Mouse (Mus musculus) thymus, postnatal 4 days (tissue): ENCODE measurements around the gene Zdhhc3.

ENCODE experiments used
- DNase-seq: peaks from one replicate; pipeline ENCODE4 v3.0.0; 2021

Gene Zdhhc3

DNA sequence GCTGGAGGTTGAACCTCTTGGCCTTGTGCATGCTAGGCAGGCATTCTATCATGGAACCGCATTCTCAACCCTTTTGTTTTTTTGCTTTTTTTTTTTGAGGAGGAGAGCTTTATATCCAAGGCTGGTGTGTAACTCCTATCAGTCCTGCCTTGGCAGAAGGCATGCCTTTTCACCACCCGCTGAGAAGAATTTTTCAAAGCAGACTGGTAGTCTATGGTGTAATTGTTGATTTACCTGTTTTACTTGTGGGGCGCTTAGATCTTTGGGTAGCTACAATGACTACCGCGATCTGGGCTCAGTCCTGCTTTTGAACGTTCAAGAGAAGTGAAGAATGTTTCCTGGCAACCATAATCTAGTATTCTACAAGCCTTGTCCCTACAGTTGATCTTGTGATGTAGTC lies 926 bp upstream of the Zdhhc3 start:
- no peak for DNase-seq

DNA sequence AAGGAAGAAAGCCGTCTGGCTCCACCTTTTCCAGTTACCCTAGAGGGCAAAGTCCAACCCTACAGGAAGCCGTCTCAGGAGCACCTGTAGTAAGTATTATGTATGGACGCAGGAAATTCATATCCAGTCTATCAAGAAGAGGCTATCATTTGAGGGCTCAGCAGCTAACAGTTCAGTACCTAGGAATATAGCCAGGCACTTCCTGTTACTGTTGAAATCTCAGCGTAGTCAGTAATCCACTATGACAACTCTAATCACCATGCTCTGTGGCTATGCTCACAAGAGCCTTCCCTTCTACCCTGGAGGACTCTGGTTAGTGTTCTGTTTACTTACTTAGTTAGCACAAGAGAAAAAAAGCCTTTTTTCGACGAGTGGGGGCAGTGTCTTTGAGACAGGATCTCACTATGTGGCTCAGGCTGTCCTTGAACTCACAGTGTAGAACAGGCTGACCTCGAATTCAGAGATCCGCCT lies 1.2 kb downstream of the Zdhhc3 start:
- peak; percentile 19 for DNase-seq

- no peak for DNase-seq
Measured at GRCm38 (mm10) chr9:123109188-123109587, 3.8 kb downstream of the Zdhhc3 start.

DNA sequence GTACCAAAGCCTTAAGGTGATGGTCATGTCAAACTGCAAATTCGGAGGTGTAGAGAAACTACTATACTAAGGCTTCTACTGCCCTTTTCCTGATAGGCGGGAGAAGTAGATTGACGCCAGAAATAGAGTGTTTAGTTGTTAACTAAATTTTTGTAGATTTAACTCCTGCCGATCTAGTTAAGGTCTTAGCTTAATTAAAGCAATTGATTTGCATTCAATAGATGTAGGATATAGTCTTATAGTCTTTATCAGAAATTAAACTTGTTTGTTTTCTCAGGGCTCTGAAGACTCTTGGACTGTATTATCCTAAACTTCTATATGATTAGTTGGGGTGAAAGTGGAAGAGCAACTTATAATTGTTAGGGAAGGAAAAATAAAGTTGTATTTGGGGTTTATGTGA lies 5.8 kb downstream of the Zdhhc3 start:
- DNase-seq: no peak

DNA sequence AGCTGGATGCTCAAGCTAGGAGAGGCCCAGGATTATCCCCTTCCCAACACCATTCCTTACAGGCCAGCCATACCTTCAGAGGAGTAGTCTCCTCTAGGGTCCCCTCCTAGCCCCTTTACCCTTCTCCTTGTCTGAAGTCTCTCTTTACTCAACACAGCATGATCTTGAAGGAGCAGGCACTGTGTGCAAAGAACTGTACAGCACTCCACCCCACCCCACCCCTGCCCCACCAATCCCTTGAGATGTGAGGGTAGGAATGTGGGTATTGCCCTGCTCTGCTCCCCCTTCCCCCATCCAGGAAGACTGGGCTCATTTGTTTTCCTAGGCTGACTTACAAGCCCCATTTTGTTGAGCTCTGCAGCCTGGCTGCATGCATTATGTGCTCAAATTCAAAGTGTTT lies 8.6 kb downstream of the Zdhhc3 start:
- DNase-seq: no peak

GRCm38 (mm10) chr9:123103425-123103824 lies 9.6 kb downstream of the Zdhhc3 start:
- DNase-seq: no peak

DNA sequence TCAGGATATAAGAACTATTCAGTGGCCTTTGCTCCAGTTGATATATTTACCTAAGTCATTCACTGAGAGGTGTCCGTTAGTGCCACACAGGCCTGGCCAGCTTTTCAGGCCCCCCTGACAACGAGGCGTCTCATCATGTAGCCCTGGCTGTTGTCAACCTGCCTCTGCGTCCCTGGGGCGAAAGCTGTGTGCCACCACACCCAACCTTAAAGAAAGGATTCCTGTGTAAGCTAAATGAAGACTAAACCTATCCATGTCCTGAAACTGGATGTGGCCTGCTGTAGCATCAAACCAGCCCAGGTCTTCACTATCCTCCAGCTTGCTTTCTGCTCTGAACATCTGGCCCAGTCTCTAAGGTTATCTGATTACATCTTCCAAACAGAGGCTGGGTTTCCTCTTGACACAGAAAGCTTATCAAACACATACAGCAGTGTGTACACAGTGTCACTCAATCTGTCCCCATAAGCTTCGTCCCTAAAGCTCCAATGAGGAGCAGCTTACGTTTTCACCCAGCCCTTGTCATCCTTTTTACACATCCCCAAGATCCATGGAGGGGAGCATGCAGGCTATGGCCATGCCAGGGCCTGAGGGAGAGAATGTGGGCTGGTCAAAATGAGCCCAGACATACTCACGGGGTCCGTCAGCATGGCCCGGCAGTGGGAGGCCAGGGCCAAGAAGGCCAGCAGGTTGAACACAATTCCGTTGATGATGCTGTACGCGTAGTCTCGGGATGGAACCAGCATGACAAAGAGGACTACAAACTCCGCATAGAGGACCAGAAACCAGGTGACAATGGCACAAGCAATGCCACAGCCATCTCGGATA lies 13.2 kb downstream of the Zdhhc3 start:
- no peak for DNase-seq

DNA sequence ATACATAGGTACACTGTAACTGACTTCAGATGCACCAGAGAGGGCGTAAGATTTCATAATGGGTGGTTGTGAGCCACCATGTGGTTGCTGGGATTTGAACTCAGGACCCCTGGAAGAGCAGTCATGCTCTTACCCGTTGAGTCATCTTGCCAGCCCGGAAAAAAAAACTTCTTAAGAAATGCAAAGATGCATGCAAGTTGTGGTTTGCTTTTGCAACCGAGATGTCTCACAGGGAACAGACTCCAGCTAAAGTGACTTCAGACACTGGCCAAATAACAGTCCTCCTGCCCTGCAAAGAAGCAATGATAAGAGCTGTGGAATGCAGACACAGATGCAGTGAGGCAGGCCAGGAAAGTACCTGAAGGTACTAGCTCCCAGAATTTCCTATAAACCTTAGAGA lies 22.2 kb downstream of the Zdhhc3 start:
- no peak for DNase-seq

DNA sequence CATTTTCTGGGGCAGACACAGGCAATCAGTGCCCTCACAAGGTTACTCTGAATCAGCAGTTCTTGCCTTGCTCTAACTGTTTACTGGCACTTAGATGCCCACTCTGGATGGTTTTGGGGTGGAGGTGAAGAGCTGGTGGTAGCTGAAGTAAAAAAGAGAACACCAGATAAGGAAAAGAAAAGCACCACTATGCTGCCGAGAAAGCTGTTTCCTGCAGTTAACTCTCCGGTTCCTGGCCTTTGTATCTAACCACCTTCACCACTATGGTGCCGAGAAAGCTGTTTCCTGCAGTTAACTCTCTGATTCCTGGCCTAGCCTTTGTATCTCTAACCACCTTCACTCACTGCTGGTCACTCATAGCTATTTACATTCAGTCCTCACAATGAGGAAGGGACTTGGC lies 25.4 kb downstream of the Zdhhc3 start:
- DNase-seq: no peak

DNA sequence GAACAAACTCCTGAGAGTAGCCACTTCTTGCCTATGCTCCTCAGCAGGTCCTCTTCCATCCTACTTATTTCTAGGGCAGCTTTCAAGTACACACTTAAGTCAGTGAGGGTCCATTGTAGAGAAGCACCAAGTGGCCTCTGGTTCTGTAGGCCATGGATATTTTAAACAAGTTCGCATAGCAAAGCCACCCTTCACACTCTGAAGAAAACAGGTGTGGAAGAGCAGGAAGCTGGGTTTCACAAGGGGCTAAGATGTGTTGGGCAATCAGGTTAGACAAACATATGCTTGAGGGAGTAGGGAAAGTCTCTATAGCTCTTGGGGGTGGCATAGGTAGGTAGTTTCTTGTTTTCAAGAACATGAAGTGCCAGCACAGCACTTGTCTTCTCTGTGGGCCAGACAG lies 27.6 kb downstream of the Zdhhc3 start:
- no peak for DNase-seq

- no peak for DNase-seq
Measured at GRCm38 (mm10) chr9:123080796-123081195, 32.2 kb downstream of the Zdhhc3 start.

GRCm38 (mm10) chr9:123080355-123080754 lies 32.6 kb downstream of the Zdhhc3 start:
- no peak for DNase-seq

DNA sequence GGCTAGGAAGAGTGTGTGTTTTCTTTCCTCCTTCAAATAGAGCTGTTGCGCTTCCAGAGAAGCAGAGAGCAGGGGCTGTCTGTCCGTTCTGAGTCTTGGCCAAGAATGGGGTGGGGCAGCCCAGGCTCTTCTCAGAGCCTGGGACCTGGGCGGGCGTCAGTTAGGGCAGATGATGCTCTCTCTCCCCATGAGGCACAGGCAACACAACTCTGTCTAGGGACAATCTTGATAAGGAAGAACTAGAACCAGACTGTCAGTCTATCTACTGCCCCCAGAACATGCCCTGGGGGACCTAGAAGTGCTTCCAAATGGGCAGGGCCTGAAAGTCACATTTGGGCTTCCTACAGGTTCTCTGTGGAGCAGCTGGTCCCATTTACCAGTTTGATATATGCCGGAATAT lies 33.9 kb downstream of the Zdhhc3 start:
- no peak for DNase-seq

DNA sequence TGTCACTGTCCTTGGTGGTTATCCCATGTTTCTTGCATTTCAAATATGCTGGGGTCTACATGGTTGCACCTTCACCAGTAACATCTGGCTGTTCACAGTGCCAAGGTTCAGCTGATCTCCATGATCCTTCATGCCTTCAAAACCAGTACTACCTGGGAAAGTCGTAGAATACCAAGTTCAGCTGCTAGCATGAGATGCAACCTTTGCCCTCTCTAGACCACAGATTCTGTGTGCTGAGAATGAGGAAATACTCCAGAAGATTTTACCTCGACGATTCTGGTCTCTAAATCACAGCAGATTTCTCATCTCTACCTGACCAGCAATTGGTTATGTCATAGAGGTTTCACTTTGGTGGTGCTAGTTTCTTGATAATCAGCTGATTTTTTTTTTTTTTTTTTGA lies 52.8 kb downstream of the Zdhhc3 start:
- no peak for DNase-seq

- DNase-seq: peak; percentile 38
Measured at GRCm38 (mm10) chr9:123058724-123059292, 54.2 kb downstream of the Zdhhc3 start.

- DNase-seq: no peak
Measured at GRCm38 (mm10) chr9:123047665-123048064, 65.3 kb downstream of the Zdhhc3 start.

DNA sequence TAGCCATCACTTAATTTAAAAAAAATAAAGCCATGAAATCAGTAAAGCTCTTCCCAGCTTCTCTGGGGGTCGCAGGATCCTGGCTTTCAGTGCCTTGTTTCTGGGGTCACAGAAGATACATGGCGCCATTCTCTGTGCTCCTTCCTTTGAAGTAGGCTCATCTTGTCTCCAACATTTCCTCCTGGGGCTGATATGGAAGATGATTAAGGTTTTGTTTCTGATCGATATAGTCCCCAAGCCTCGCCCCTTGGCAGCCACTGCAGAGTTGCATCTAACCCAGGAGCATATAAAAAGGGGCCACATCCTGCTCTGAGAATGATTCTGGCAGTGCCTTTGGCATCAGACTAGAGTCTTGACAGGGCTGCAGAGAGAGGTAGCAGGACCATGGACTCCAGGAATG lies 78.6 kb downstream of the Zdhhc3 start, which contains the start of gene Tgm4:
TSS of gene Tgm4 (plus strand) at position 301 of the 400 bp plus-strand sequence.
- DNase-seq: no peak

DNA sequence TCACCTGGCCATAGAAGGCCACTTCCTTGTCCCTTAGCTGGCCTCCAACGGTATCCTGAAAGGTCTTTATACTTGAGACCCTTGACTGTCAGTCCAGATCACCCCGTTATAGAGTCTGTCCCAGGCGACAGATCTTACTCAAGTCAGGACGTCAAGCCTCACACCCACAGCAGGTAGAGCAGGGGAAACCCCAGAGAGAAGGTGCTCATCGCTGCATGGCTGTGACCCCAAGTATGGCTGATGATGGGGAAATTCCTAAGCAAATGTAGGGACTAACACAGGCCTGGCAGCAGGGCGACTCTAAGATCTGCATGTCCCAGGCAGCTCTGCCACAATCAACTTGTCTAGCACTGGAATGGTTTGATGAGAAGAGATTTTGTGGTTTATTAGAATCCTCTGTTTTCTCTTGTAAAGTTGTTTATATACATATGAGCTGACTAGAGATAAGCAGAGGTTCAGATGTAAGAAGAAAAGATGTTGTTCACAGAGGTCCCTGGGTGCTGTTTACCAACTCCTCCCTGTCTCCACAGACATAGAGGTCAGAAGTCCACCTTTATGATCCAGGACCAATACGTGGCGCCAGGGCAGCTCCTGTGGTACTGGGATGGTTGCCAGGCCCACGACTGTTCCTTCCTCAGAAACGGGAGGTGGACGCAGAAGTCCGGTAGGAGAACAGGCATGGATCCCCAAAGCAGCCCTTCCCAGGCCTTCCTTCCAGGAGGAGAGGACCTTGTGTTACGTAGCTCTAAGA lies 81.3 kb downstream of the Zdhhc3 start:
- no peak for DNase-seq

- DNase-seq: no peak
Measured at GRCm38 (mm10) chr9:123024201-123024600, 88.8 kb downstream of the Zdhhc3 start.

DNA sequence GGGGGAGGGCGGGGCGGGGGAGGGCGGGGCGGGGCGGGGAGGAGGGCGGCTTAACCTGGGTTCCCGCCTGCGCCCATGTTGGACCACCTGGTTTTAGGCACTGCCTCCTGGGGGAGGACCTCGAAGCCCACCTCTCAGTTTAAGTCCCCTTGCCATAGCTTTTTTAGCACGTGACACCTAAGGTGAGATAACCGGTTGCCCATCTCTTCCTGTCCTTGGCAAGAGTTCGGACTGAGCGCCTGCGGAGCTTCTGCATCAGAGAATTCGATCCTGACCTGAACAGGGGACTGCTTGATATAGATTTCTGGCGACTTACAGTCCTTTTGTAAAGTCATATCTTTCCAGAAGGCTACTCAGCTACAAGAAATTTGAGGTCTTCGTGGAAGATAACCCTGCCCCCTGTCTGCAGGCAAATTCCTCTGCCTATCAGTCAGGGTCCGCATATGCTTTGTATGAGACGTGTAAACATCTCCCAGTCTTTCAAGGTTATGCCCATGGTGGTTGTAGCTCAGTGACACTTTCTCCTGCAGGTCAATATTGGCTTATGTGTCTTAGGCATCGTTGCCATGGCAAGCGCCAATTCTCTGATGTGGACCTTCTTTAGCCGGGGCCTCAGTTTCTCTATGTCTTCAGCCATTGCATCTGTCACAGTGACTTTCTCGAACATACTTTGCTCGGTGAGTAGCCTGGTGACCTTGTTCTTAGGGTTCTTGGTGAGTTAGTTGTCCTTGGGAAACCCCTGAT lies 91.2 kb downstream of the Zdhhc3 start:
- no peak for DNase-seq

DNA sequence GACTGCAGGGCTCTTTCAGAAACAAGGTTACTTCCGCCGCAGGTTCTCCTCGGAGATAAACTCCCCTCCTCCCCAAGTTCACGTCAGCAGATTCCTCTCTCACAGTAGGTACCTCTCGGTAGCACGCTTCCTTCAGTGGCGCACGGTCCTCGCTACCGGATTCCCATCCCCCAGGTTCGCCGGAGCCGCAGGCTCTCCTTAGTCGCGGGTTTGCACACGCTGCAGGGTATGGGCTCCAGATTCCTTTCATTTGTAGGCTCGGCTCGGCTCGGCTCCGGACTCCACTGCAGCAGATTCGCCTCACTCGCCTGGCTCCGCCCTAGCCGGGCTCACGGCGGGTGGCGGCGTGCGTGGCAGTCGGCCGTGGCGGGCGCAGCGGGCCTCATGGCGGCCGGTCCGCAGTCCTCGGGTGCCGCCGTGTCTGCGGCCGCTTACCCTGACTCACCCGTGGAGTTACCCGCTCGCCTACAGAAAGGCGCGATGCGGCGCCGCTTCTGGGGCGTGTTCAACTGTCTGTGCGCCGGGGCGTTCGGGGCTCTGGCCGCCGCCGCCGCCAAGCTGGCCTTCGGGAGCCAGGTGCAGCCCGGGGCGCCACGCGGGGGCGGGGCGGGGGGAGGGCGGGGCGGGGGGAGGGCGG lies 91.9 kb downstream of the Zdhhc3 start, which contains the start of gene Tmem42:
TSS of gene Tmem42 (plus strand) at position 332 of the 637 bp plus-strand sequence.
- peak; percentile 88 for DNase-seq
